ENCODE assay signal across 8 mouse cellular contexts in genomic region chr5:25099367-25100156, GRCm38 (mm10). TPM values are rescaled to one million over a fixed set of nuclear protein-coding genes. Genes with fewer than 3 reads are reported as not detected.
DNase-seq lines count a peak whose midpoint lies in the region; ATAC-seq and TF ChIP-seq lines count a peak whose summit lies in the region.

No protein-coding gene starts in this region.

- peak; percentile 18 to 36 for DNase-seq in spleen, postnatal 10 days (ENCODE audit: low spot score in 2 of 2)
- no peak for DNase-seq in spleen, postnatal 14 days (ENCODE audit: low spot score in 2 of 2)
- DNase-seq in heart, adult 9 months (ENCODE audit: low spot score in 2 of 2) = peak; percentile 59 to 68
- peak; percentile 63 for DNase-seq in kidney, adult 9 months
- no peak for DNase-seq in liver, embryonic 13.5 days
- DNase-seq in thymus, postnatal 25 days = peak; percentile 12

- H3K4me1 ChIP-seq in embryonic facial prominence, embryonic 13.5 days = peaks cover 11% of the 10 kb centered on the region
- H3K4me1 ChIP-seq in liver, embryonic 13.5 days (replicated peaks) = peaks cover 8% of the 10 kb centered on the region

- H3K36me3 ChIP-seq in embryonic facial prominence, embryonic 13.5 days = no peaks in the 10 kb centered on the region
- no peaks in the 10 kb centered on the region for H3K36me3 ChIP-seq in liver, embryonic 13.5 days
- H3K36me3 ChIP-seq in myocyte (ENCODE audit: control insufficient read depth, insufficient read depth) = no peaks in the 10 kb centered on the region

- TF ChIP-seq POLR2A in myocyte (IDR thresholded peaks at IDR 0.05; ENCODE audit: insufficient read length, low read depth) = no peak

- under 1% methylated on average over 45 of the region's 45 CpGs for WGBS in embryonic facial prominence, embryonic 13.5 days
- 3% methylated on average over 45 of the region's 45 CpGs for WGBS in liver, embryonic 13.5 days (ENCODE audit: insufficient replicate concordance)

- peaks cover 53% of the 10 kb centered on the region for H3K27me3 ChIP-seq in embryonic facial prominence, embryonic 13.5 days
- H3K27me3 ChIP-seq in liver, embryonic 13.5 days = peaks cover 45% of the 10 kb centered on the region
- peaks cover 28% of the 10 kb centered on the region for H3K27me3 ChIP-seq in myocyte (ENCODE audit: control insufficient read depth, insufficient read depth, insufficient read length)

- H3K9ac ChIP-seq in embryonic facial prominence, embryonic 13.5 days = peak overlapping the region; percentile 69
- peak overlapping the region; percentile 57; the same call in 1 of the 2 replicates for H3K9ac ChIP-seq in liver, embryonic 13.5 days

- H3K27ac ChIP-seq in embryonic facial prominence, embryonic 13.5 days = no peak overlapping the region
- no peak overlapping the region for H3K27ac ChIP-seq in liver, embryonic 13.5 days

- peak overlapping the region; percentile 64 for H3K4me3 ChIP-seq in embryonic facial prominence, embryonic 13.5 days
- H3K4me3 ChIP-seq in liver, embryonic 13.5 days (replicated peaks) = peak overlapping the region; percentile 57
- peak overlapping the region; percentile 21 for H3K4me3 ChIP-seq in myocyte

- no peak overlapping the region for H3ac ChIP-seq in myocyte (ENCODE audit: control insufficient read depth, insufficient read length)

- no peaks in the 10 kb centered on the region for H3K9me3 ChIP-seq in embryonic facial prominence, embryonic 13.5 days
- H3K9me3 ChIP-seq in liver, embryonic 13.5 days (replicated peaks) = no peaks in the 10 kb centered on the region

- H3K4me2 ChIP-seq in embryonic facial prominence, embryonic 13.5 days = peak overlapping the region; percentile 99
- peak overlapping the region; percentile 74 for H3K4me2 ChIP-seq in liver, embryonic 13.5 days
- peak overlapping the region; percentile 86 for H3K4me2 ChIP-seq in myocyte (ENCODE audit: low read depth)

- no peaks in the 10 kb centered on the region for H3K79me2 ChIP-seq in myocyte (ENCODE audit: control insufficient read depth, insufficient read depth)

- ATAC-seq in embryonic facial prominence, embryonic 13.5 days (ENCODE audit: insufficient number of reproducible peaks, insufficient read depth, low FRiP score, low TSS enrichment, low read depth) = peak; percentile 44; the same call in 1 of the 2 replicates
- peak; percentile 30 for ATAC-seq in liver, embryonic 13.5 days (ENCODE audit: low read depth)

TF ChIP-seq in myocyte, 11 proteins besides CTCF, POLR2A, EP300 and RAD21:
- TF ChIP-seq TCF12 (IDR thresholded peaks at IDR 0.05; ENCODE audit: insufficient read depth, poor library complexity, severe bottlenecking) (no peak), POLR2AphosphoS2 (IDR thresholded peaks at IDR 0.05; ENCODE audit: insufficient read length, low read depth) (no peak), MYOD1 (IDR thresholded peaks at IDR 0.05; ENCODE audit: control insufficient read depth in 1 of 3, insufficient read length in 2 of 3, low read depth in 2 of 3) (no peak), REST (IDR thresholded peaks at IDR 0.05; ENCODE audit: insufficient read depth, insufficient read length) (no peak), E2F4 (IDR thresholded peaks at IDR 0.05; ENCODE audit: insufficient read depth) (no peak), USF1 (IDR thresholded peaks at IDR 0.05; ENCODE audit: low read depth) (no peak), TCF3 (IDR thresholded peaks at IDR 0.05; ENCODE audit: insufficient read length, low read depth) (no peak), CEBPB (IDR thresholded peaks at IDR 0.05; ENCODE audit: insufficient read depth, poor library complexity, severe bottlenecking) (no peak), MYOG (IDR thresholded peaks at IDR 0.05; ENCODE audit: control insufficient read depth in 1 of 3, insufficient read depth in 1 of 3, insufficient read length in 2 of 3, low read depth in 2 of 3) (no peak), MAX (IDR thresholded peaks at IDR 0.05; ENCODE audit: low read depth) (no peak), SRF (IDR thresholded peaks at IDR 0.05; ENCODE audit: control insufficient read depth, insufficient read length, low read depth) (no peak)

RNA-seq across cellular contexts. Expression of gene Prkag2, which starts 0.9 kb away (rescaled TPM):
- polyA plus RNA-seq in embryonic facial prominence, embryonic 13.5 days (2015; fragmentation: Nextera tagmentation; extraction: Ambion mirVana) = 24.4 and 24.8 TPM in 2 replicates
- polyA plus RNA-seq in liver, embryonic 13.5 days (2015; fragmentation: Nextera tagmentation; extraction: Ambion mirVana) = 4.3 and 5.3 TPM in 2 replicates
- 5.8 TPM for polyA plus RNA-seq in myocyte (2012; fragmentation: generic; extraction: Trizol)

Comparison
In these comparisons a context has a peak if more than half of its experiments do, and no peak if none do; other contexts are left out.
1. DNase-seq: peak in spleen, postnatal 10 days (2 of 2), heart, adult 9 months (2 of 2), kidney, adult 9 months (single experiment) and thymus, postnatal 25 days (single experiment); none in spleen, postnatal 14 days (0 of 2) and liver, embryonic 13.5 days (single experiment).
2. Peak in every context shown above with its lines, with median percentiles within 50 percentile points of each other: H3K4me2 ChIP-seq and H3K4me3 ChIP-seq.